Mouse (Mus musculus) spleen, adult 18-20 months (tissue): ENCODE measurements around the gene Rasgef1b.

Source experiments
- DNase-seq, 2 experiments: peaks; one replicate each; pipeline ENCODE4 v3.0.0; 2022; ENCODE audit warnings: mixed read lengths in 2 of 2

Gene Rasgef1b

GRCm38 (mm10) chr5:99728649-99729212 lies at the start of gene Rasgef1b:
Gene Rasgef1b, minus strand, starts transcription at chr5:99729065.
- peak in 1 of 2 experiments; percentile 24 for DNase-seq

- no peak for DNase-seq
These were observed 46.5 kb upstream of the Rasgef1b start for GRCm38 (mm10) chr5:99775342-99775741.

GRCm38 (mm10) chr5:99773265-99773664 lies 44.4 kb upstream of the Rasgef1b start:
- DNase-seq, result no peak

- no peak for DNase-seq
These were observed 35.4 kb upstream of the Rasgef1b start for GRCm38 (mm10) chr5:99764246-99764645.

- no peak for DNase-seq
These were observed 30.0 kb upstream of the Rasgef1b start for GRCm38 (mm10) chr5:99758859-99759258.

DNA sequence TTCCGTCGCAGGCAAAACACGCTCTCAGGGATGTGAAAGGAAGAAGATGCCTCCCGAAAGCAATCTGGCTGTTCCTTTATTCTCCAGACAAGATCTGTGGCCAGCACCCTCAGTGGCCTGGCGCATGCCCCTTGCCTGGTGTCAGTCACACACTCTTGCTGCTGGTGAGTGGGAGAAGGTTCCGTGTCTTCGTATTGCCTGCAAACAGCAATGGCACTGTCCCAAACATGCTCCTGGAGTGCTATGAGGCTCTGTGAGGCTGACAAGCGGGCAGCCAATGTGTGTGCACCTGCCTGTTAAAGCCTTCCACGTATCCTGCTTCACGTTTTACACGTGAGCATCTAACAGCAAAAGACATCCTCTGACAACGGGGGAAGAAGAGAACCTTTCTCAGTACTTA lies 25.0 kb upstream of the Rasgef1b start:
- DNase-seq, result no peak

GRCm38 (mm10) chr5:99753368-99753767 lies 24.5 kb upstream of the Rasgef1b start:
- DNase-seq, result no peak

DNA sequence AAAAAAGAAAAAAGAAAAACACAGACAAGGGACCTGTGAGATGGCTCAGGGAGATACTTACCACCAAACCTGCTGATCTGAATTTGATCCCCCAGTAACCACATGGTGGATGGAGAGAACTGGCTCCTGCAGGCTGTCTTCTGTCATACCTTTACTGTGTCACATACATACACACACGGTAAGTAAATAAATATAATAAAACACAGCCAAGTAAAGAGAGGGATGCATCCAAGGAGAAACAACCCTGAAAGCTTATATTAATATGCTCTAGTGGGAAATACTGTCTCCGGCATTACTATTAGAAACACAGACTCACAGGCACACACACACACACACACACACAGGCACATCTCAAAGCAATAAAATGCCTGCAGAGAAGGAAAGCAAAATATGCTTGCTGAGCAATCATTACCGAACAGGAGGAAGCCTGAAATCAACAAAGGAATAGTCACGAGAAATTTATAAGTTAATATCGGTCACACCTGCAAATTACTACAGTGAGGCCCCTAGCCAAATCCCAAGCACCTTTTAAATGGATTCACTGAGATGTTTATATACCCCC lies 23.9 kb upstream of the Rasgef1b start:
- no peak for DNase-seq

- no peak for DNase-seq
These were observed 19.6 kb upstream of the Rasgef1b start for GRCm38 (mm10) chr5:99748417-99748816.

GRCm38 (mm10) chr5:99746087-99746486 lies 17.2 kb upstream of the Rasgef1b start:
- no peak for DNase-seq

DNA sequence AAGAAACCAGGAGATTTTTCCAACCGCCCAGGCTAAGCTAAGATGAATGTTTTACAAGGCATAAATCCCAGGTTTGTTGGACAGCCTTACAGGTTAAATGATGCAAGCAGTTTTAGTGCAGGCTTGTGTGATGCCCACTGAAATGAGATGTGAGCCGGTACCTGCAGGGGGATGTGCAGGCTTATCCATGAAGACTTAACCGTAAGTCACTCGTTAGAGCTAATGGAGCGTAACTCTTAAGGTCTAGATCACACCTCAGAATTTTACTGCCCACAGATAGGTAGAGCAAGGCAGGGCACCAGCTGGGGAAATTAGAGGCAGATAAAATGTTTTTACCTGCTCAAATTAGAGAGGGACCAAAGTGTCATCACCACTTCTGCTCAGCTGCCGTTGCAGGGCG lies 14.0 kb upstream of the Rasgef1b start:
- no peak for DNase-seq

- no peak for DNase-seq
These were observed 13.2 kb upstream of the Rasgef1b start for GRCm38 (mm10) chr5:99742056-99742455.

- no peak for DNase-seq
These were observed 9.3 kb upstream of the Rasgef1b start for GRCm38 (mm10) chr5:99737937-99738727.

DNA sequence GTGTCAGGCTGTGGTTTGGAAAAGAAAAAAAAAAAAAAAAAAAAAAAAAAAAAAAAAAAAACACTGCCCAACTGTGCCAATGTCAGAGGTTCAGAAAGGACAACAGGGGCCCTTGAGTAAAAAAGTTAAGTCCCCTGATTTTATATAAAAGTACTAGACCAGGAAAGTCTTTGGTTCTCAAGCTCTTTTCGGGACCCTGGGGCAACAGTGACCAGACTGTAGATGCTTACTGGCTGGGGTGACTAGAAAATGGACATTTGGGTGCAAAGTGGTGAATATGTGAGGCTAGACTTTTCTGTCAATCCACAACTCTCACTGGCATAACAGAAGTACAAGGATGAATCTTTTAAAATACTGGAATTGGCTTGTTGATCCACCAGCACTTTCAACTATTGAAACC lies 1.1 kb upstream of the Rasgef1b start:
- no peak for DNase-seq

DNA sequence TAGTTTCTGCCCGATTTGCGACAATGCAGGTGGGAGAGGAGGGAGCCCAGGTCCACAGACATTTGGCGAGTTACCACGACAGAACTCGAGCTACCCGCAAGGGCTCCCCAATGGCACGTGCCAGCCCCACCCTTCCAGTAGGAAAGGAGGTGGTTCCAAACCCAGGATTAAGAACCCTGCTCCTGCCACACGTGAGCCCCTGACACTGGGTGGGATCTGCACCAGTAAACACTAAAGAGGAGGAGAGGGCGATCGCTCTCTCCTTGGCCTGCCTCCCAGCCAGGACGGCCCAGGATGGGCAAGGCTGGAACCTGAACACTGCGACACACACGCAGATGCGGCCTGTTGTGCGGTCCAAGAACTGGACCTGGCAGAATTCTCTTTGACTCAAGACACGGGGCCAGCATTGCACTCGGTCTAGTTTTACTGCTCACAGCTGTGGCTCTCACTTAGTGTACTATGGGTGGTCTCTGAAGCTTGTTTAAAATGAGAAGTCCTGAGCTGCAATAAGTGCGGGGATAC lies 557 bp upstream of the Rasgef1b start:
- no peak for DNase-seq

- DNase-seq, result no peak
These were observed 826 bp downstream of the Rasgef1b start for GRCm38 (mm10) chr5:99728027-99728451.

DNA sequence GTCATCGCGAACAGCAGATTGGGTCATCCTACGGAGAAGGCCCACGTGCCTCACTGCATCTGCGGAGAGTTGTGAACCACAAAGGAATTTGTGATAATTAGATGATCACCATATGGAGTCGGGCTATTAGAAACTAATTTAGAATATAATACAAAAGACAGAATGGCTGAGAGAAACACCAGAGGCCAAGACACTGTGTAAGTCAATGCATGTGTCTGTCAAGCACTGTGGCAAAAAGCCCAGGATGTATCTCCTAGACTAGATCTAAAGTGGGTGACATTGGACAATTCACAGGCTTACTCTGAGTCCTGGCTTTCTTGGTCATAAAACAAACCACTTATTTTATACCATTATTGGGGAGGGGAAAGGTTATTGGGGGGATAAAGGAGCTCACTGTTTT lies 4.9 kb downstream of the Rasgef1b start:
- DNase-seq, result no peak

DNA sequence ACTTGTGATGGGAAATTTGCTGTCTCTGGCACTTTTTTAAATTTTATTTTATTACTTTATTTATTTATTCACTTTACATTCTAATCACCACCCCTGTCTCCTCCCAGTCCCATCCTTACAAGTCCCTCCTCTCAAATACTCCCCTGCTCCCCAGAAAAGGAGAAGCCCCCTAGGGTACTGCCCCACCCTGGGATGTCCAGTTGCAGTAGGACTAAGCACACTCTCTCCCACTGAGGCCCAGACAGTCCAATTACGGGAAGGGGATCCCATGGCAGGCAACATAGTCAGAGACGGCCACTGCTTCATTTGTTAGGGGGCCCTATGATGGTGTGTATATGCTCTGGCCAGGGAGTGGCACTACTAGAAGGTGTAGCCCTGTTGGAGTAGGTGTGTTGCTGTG lies 6.6 kb downstream of the Rasgef1b start:
- no peak for DNase-seq

DNA sequence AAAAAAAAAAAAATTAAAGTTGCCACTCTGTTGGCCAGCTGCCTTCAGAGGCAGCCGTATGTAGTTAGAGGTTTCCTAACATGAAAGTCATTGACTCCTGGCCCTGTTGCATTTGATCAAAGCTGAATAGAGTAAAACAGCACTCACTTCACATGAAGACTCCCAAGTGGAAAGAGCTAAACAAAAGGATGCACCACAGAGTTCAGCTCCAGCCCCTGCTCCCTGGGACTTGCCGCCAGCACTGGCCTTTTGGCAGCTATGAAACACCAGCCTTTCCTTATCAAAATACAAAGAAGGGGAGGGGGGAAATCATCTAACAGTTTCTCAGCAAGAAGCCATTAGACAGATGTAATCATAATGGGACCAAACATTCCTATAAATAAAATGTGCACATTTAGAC lies 8.3 kb downstream of the Rasgef1b start:
- no peak for DNase-seq

- no peak for DNase-seq
These were observed 10.9 kb downstream of the Rasgef1b start for GRCm38 (mm10) chr5:99717917-99718316.

GRCm38 (mm10) chr5:99715281-99715744 lies 13.6 kb downstream of the Rasgef1b start:
- DNase-seq, result no peak

GRCm38 (mm10) chr5:99711947-99712346 lies 16.9 kb downstream of the Rasgef1b start:
- no peak for DNase-seq

- DNase-seq, result no peak
These were observed 20.2 kb downstream of the Rasgef1b start for GRCm38 (mm10) chr5:99708706-99709105.

DNA sequence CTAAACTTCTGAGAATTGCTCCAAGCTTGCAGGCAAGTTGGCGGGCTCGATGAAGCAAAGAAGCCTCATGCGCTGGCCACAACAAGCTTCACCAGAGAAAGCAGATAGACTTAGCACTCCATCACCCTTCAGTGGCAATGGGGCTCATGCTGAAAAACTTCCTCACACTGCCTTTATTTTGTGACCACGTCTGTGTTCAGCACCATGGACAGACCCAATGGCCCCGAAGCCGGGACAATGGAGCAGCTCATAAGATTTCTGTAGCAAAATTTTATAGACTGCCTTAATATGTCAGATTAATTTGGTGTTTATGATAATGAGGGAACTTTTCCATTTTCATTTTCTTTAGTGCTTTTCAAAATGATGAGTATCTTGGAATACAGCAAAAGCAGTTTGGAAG lies 21.6 kb downstream of the Rasgef1b start:
- DNase-seq, result no peak
